Mouse (Mus musculus): Measurements from ENCODE around the gene Dld.

Gene Dld

GRCm38 (mm10) chr12:31350944-31351928 lies at the start of gene Dld:
TSS of gene Dld (minus strand) at chr12:31351453.
- in situ Hi-C loops (cut with MboI, MseI) = no loop called here

DNA sequence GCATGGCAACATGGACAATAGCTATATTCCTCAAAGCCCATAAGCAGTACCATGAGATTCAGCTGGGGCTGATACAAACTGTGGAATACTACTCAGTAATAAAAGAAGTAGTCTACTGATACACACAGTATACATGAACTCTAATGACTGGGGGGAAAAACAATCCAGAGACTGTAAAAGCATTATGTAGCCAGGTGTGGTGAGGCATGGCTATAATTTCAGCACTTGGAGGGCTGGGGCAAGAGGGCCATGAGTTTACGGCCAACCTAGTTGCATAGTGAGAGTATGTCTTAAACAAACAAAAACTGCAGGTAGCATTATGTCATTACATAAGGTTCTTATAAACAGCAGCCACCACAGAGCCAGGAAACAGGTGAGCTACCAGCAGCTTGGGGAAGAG lies 49.6 kb upstream of the Dld start:
- in situ Hi-C loops (cut with MboI, MseI) = no loop called here

GRCm38 (mm10) chr12:31397709-31398108 lies 46.5 kb upstream of the Dld start:
- in situ Hi-C loops (cut with MboI, MseI) = no loop called here

GRCm38 (mm10) chr12:31395895-31396294 lies 44.6 kb upstream of the Dld start:
- in situ Hi-C loops (cut with MboI, MseI) = no loop called here

GRCm38 (mm10) chr12:31391696-31392095 lies 40.4 kb upstream of the Dld start:
- in situ Hi-C loops (cut with MboI, MseI) = no loop called here

DNA sequence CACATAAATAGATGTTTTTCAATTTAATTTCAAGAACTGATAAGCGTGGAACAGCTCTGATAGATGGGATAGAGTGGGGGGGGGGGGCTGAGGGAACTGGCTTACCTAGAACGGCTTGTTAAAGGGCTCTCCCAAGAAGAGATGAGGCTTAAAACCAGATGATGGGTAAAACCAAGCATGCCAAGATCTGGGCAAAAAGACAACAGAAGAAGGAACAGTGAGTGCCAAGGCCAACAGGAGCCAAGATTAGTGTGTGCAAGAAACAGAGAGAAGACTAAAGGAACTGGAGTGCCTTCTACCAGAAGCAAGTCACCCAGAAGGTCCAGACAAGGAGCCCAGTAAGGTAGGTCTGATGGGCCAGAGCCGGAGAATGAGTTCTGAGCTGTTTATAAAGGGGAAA lies 39.3 kb upstream of the Dld start, which contains the start of gene Slc26a3:
Gene Slc26a3, plus strand, starts transcription at position 301 of the 400 bp plus-strand sequence.
- in situ Hi-C loops (cut with MboI, MseI) = no loop called here

DNA sequence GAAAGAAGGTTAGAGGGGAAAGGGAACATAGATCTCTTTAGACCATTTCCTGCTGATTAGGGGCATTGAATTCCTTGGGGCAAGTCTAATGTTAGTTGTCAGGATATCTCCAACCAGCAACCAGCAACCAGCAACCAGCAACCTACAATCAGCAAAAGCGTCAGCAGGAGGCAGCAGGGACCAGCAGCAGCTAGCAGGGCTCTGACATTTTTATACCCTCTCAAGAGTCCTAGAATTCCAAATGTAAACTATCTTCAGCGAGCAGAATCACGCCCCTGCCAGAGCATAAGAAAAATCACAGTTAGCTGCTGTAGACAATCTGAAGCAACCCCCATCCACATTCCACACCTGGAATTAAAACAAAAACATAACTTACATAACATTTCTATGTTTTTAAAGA lies 36.0 kb upstream of the Dld start:
- in situ Hi-C loops (cut with MboI, MseI) = no loop called here

GRCm38 (mm10) chr12:31382451-31382850 lies 31.2 kb upstream of the Dld start:
- in situ Hi-C loops (cut with MboI, MseI) = no loop called here

DNA sequence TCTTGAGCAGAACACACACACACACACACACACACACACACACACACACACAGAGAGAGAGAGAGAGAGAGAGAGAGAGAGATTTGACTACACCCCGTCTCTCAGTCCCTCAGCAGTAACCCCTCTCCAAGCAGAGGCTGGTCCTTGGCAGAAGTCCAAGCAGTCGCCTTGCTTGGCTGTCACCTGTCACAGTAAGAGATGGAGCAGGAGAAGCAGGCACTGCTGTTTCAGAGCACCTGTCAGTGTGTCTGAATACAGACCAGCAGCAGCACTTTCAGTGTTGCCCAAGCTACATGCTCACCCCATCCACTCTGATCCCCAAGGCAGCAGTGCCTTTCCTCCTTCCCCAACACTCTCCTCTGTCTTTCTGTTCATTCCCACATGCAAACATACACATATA lies 29.6 kb upstream of the Dld start:
- in situ Hi-C loops (cut with MboI, MseI) = no loop called here

GRCm38 (mm10) chr12:31377241-31377640 lies 26.0 kb upstream of the Dld start:
- in situ Hi-C loops (cut with MboI, MseI) = loop anchor here (10.0 kb wide), 1 partner anchor 118 kb away; the partner anchor contains the start of gene Cbll1

GRCm38 (mm10) chr12:31376326-31376950 lies 25.2 kb upstream of the Dld start:
- in situ Hi-C loops (cut with MboI, MseI) = loop anchor here (10.0 kb wide), 1 partner anchor 118 kb away; the partner anchor contains the start of gene Cbll1

GRCm38 (mm10) chr12:31375283-31375615 lies 24.0 kb upstream of the Dld start:
- in situ Hi-C loops (cut with MboI, MseI) = loop anchor here (10.0 kb wide), 1 partner anchor 120 kb away; the partner anchor contains the start of gene Cbll1

- in situ Hi-C loops (cut with MboI, MseI) = loop anchor here (10.0 kb wide), 1 partner anchor 120 kb away; the partner anchor contains the start of gene Cbll1
Observed at GRCm38 (mm10) chr12:31374603-31375282, 23.5 kb upstream of the Dld start.

DNA sequence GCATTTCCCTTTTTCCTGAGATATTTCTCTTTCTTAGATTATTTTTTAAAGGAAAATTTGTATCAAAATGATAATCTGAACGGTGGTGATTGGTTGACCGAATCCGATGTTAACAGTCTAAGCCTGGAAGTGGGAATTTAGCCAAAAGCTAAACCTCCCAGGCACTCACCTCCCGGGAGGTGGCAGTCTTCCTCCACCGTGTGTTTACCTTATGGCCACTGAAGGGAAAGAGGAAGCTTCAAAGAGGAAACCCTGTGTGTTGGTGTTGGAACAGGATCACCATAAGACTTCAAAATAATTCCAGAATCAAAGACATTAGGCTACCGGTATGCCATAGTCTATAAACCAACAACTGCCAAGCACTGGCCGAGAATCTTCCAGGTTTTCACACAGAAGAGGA lies 18.4 kb upstream of the Dld start:
- in situ Hi-C loops (cut with MboI, MseI) = loop anchor here (10.0 kb wide), 1 partner anchor 125 kb away; the partner anchor contains the start of gene Cbll1

GRCm38 (mm10) chr12:31369118-31369517 lies 17.9 kb upstream of the Dld start:
- in situ Hi-C loops (cut with MboI, MseI) = no loop called here

- in situ Hi-C loops (cut with MboI, MseI) = no loop called here
Observed at GRCm38 (mm10) chr12:31367721-31368120, 16.5 kb upstream of the Dld start.

DNA sequence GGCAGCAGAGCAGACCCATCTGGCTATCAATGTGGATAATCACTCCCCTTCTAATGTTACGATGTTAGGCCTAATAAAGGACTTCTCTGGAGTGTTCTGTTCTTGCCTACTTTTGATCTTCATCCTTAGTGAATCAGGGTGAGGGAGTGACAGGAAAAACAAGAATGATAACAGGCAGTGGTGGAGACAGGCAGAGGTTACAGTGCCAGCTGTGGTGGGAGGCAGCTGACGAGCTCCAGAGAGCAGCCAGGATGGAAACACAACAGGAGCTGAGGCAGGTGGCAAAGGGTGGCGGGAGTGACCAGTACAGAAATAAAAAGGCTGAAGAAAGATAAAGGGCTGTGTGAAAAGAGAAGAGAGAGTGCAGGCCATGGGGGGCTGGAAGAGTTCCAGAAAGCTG lies 15.2 kb upstream of the Dld start:
- in situ Hi-C loops (cut with MboI, MseI) = no loop called here

- in situ Hi-C loops (cut with MboI, MseI) = no loop called here
Observed at GRCm38 (mm10) chr12:31350191-31350943, 886 bp downstream of the Dld start.

DNA sequence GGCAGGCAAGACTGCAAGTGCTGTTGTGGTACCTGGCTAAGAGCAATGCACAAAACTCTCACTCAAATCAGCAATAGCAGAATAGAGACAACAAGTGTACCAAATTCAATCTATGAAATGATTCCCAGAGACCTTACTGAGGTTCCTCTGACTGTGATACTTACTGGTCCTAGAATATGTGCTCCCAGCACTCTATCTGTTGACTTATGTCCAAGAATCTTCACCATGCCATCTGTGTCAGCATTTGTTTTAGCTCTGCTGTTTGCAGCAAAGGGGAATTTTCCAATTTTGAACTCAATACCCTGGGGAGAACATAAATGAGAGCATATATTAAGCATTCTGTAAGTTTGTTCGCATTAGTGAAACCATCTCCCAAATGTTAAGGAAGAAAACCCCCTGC lies 18.0 kb downstream of the Dld start:
- in situ Hi-C loops (cut with MboI, MseI) = no loop called here

- in situ Hi-C loops (cut with MboI, MseI) = no loop called here
Observed at GRCm38 (mm10) chr12:31327139-31327538, 24.1 kb downstream of the Dld start.

DNA sequence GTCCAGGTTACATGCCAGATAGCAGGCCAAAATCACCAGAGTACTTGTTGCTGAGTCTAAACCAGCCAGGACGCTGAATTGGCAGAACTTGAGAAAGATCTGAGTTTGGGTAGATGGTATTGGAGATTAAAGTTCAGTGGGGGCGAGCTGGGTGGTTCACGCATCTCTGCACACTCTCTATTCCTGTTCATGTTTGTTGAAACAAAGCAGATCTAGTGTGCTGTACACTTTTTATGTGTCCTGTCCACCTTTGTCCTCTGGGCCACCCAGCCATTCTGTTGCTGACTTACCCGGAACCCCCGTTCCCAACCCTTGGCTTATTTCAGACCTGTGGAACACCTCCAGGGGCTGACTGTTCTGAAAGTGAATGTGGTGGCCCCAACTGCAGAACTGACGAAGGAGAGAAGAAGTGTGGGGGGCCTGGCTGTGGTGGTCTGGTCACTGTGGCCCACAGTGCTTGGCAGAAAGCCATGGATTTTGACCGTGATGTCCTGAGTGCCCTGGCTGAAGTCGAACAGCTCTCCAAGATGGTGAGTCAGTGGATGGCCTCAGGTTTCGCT lies 28.0 kb downstream of the Dld start:
- in situ Hi-C loops (cut with MboI, MseI) = no loop called here

All from T-helper 1 cell (primary cell).